Mouse (Mus musculus) liver, embryonic 12.5 days (tissue): ENCODE data around the gene Sun1. TPM values are rescaled to one million over a fixed set of nuclear protein-coding genes. Genes with fewer than 3 reads are reported as not detected.

ENCODE experiments used
- ATAC-seq: fragments of 200-750 bp; cut with Nextera tagmentation; 2 replicates; pipeline ENCODE4 v1.8.0; 2017; ENCODE audit warnings: moderate number of reproducible peaks, mild to moderate bottlenecking, moderate library complexity
- H3K27ac ChIP-seq: fragments of 300-500 bp; sonication (generic); 2 replicates; pipeline ENCODE4 v1.5.1; 2016; ENCODE audit warnings: mild to moderate bottlenecking
- H3K27me3 ChIP-seq: fragments of 300-500 bp; sonication (generic); replicated peaks from 2 replicates; pipeline ENCODE4 v1.6.1; 2016; ENCODE audit warnings: mild to moderate bottlenecking, moderate library complexity
- H3K36me3 ChIP-seq: fragments of 300-500 bp; sonication (generic); 2 replicates; pipeline ENCODE4 v1.6.1; 2016; ENCODE audit warnings: mild to moderate bottlenecking, moderate library complexity
- H3K4me1 ChIP-seq: fragments of 300-500 bp; sonication (generic); 2 replicates; pipeline ENCODE4 v1.6.1; 2016
- H3K4me2 ChIP-seq: fragments of 300-500 bp; sonication (generic); 2 replicates; pipeline ENCODE4 v1.6.1; 2016; ENCODE audit warnings: mild to moderate bottlenecking, moderate library complexity
- H3K4me3 ChIP-seq: fragments of 300-500 bp; sonication (generic); 2 replicates; pipeline ENCODE4 v1.5.1; 2016; ENCODE audit warnings: mild to moderate bottlenecking, moderate library complexity
- H3K9ac ChIP-seq: fragments of 300-500 bp; sonication (generic); 2 replicates; pipeline ENCODE4 v1.6.1; 2016; ENCODE audit warnings: mild to moderate bottlenecking, moderate library complexity
- H3K9me3 ChIP-seq: fragments of 300-500 bp; sonication (generic); replicated peaks from 2 replicates; pipeline ENCODE4 v1.6.1; 2016; ENCODE audit warnings: mild to moderate bottlenecking, moderate library complexity
- WGBS: fragments of 180-500 bp; shearing (Covaris S2); methylation state at CpG from one replicate; pipeline ENCODE4 v1.1.7; 2016; ENCODE audit not compliant: insufficient replicate concordance; 5-methylcytosine and 5-hydroxymethylcytosine counted together
- polyA plus RNA-seq: library from polyadenylated mRNA; unstranded; fragments of >200 nt; fragmentation: Nextera tagmentation; extraction: Ambion mirVana; gene quantifications from 2 replicates; pipeline ENCODE4 v1.2.1, GENCODE M21; 2016

The Sun1 gene
- polyA plus RNA-seq, 1 experiment from 2014 or later = 31.7 TPM

GRCm38 (mm10) chr5:139209685-139210026 is 9.2 kb downstream of the Sun1 start:
- no peak overlapping the region for H3K4me3 ChIP-seq
- peaks cover 62% of the 10 kb centered on the region for H3K4me1 ChIP-seq
- ATAC-seq = no peak
- H3K27ac ChIP-seq = no peak overlapping the region
- no peak overlapping the region for H3K9ac ChIP-seq
- no peaks in the 10 kb centered on the region for H3K27me3 ChIP-seq
- WGBS = 90% methylated on average over 7 of the region's 7 CpGs
- no peaks in the 10 kb centered on the region for H3K9me3 ChIP-seq
- H3K36me3 ChIP-seq = peaks cover 72% of the 10 kb centered on the region
- H3K4me2 ChIP-seq = no peak overlapping the region

GRCm38 (mm10) chr5:139211737-139212385 is 11.4 kb downstream of the Sun1 start:
- Histone ChIP-seq H3K4me1 (peaks cover 44% of the 10 kb centered on the region), H3K4me3 (no peak overlapping the region), H3K27ac (no peak overlapping the region), H3K9me3 (no peaks in the 10 kb centered on the region), H3K27me3 (no peaks in the 10 kb centered on the region), H3K4me2 (no peak overlapping the region), H3K36me3 (peaks cover 81% of the 10 kb centered on the region), H3K9ac (no peak overlapping the region)
- 93% methylated on average over 11 of the region's 11 CpGs for WGBS
- no peak for ATAC-seq

DNA sequence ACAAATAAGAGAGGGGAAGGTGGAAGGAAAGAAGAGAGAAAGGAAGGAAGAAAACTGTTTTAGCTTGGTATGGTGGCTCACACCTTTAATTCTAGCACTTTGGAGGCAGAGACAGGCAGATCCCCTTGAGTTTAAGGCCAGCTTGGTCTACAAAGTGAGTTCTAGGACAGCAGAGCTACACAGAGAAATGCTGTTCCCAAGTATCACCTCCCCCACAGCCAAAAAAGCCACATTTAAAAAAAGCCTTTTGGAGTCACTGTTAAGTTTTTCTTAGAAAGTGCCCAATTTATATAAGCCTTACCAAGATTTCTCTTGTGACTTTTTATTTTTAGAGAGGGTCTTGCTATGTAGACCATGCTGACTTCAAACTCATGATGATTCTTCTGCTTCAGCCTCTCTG is 13.9 kb downstream of the Sun1 start:
- Histone ChIP-seq H3K4me1 (peaks cover 22% of the 10 kb centered on the region), H3K4me3 (no peak overlapping the region), H3K9me3 (no peaks in the 10 kb centered on the region), H3K27ac (0 out of 2 replicates have a peak overlapping the region, but pooled peaks have one; percentile 41), H3K36me3 (peaks cover 72% of the 10 kb centered on the region), H3K9ac (no peak overlapping the region; the same call in 1 of the 2 replicates), H3K4me2 (no peak overlapping the region), H3K27me3 (no peaks in the 10 kb centered on the region)
- ATAC-seq = no peak

DNA sequence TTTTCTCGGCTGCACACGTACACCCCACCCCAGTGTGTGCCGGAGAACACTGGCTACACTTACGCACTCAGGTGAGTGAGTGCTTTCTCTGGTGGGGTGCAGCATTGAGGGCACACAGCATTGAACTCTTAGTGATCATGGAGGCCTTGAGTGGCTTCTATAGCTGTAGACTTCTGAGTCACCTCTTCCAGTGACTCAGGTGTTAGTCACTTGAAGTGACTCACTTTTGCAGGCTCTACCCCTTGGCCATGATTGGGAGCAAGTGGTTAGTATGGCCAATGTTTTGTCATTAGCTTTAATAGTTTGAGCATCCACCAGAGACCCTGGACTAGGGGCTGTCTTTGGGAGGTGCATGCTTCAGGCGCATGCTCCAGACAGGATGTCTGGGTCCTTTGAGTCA is 14.7 kb downstream of the Sun1 start:
- Histone ChIP-seq H3K27ac (no peak overlapping the region), H3K4me3 (no peak overlapping the region), H3K4me2 (no peak overlapping the region), H3K9ac (no peak overlapping the region), H3K27me3 (no peaks in the 10 kb centered on the region), H3K9me3 (no peaks in the 10 kb centered on the region), H3K4me1 (peaks cover 20% of the 10 kb centered on the region), H3K36me3 (peaks cover 70% of the 10 kb centered on the region)
- no peak for ATAC-seq
- WGBS = 93% methylated on average over 5 of the region's 5 CpGs

DNA sequence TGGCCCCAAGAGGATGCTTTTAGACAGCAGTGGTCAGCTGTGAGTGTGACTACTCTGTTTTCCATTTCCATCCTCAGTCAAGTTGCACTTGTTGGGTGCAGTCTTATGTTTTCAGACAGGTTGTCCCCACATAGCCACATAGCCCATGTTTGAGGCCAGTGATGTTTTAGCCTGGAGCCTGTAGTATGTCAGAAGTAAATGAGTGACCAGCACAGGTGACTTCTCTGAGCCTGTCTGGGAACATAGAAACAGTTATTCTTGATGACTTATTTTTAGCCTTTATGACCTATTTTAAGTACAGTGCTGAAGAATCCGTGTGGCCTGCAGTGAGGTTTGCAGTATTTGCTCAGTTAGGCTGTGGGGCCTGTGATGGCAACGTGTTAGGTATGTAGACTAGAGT is 15.7 kb downstream of the Sun1 start:
- 85% methylated on average over 2 of the region's 2 CpGs for WGBS

DNA sequence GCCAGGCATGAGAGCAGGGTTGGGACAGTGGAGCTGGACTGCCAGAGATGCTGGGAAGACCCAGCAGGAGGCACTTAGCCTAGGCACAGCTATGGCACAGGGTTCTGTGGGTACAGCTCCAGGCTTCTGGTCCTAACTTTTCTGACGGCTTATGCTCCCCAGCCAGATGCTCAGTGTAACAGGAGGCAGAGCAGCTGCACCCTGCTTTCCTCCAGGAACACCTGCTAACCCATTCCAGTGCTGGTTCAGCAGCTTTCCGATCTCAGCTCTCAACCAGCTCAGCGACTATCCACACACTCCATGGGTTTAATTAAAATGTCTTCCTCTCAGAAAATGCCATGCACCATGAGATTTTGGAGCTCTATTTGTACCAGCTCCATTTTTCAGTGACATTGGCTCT is 16.3 kb downstream of the Sun1 start:
- Histone ChIP-seq H3K9ac (0 out of 2 replicates have a peak overlapping the region, but pooled peaks have one; percentile 12), H3K9me3 (no peaks in the 10 kb centered on the region), H3K4me2 (no peak overlapping the region), H3K27ac (0 out of 2 replicates have a peak overlapping the region, but pooled peaks have one; percentile 12), H3K27me3 (no peaks in the 10 kb centered on the region), H3K36me3 (peaks cover 73% of the 10 kb centered on the region), H3K4me3 (no peak overlapping the region), H3K4me1 (peaks cover 26% of the 10 kb centered on the region)
- no peak for ATAC-seq
- WGBS = 74% methylated on average over 3 of the region's 3 CpGs

More for the DNA sequence above, 15.7 kb downstream of the Sun1 start:
- H3K4me2 ChIP-seq = no peak overlapping the region
- H3K9ac ChIP-seq = no peak overlapping the region
- no peak overlapping the region for H3K4me3 ChIP-seq
- H3K27ac ChIP-seq = no peak overlapping the region
- no peak for ATAC-seq
- no peaks in the 10 kb centered on the region for H3K9me3 ChIP-seq
- H3K27me3 ChIP-seq = no peaks in the 10 kb centered on the region
- H3K36me3 ChIP-seq = peaks cover 70% of the 10 kb centered on the region
- H3K4me1 ChIP-seq = peaks cover 26% of the 10 kb centered on the region

GRCm38 (mm10) chr5:139220006-139220515 is 19.6 kb downstream of the Sun1 start:
- Histone ChIP-seq H3K9ac (no peak overlapping the region), H3K27ac (peak overlapping the region; percentile 40; the same call in 1 of the 2 replicates), H3K4me2 (no peak overlapping the region), H3K4me1 (peaks cover 10% of the 10 kb centered on the region), H3K27me3 (no peaks in the 10 kb centered on the region), H3K4me3 (no peak overlapping the region), H3K9me3 (no peaks in the 10 kb centered on the region), H3K36me3 (peaks cover 79% of the 10 kb centered on the region)
- 87% methylated on average over 4 of the region's 4 CpGs for WGBS
- no peak for ATAC-seq

DNA sequence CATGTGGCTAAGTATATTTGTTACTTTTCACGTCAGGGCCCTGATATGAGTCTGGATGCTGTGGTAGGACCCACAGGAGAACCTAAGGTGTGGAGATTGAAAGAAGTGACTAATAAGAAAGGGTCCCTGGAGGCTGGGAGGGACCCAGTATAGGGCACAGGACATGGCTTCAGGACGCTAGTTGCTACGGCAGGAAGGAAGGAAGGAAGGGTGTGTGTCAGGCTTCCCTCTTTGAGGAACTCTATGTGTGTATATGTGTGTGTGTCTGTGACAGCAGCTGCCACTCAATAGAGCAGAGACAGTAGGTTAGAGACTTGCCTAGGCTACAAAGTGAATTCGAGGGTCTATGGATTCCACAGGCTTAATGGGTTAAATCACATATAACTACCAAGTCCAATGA is 20.2 kb downstream of the Sun1 start:
- Histone ChIP-seq H3K4me2 (no peak overlapping the region), H3K36me3 (peaks cover 79% of the 10 kb centered on the region), H3K4me3 (no peak overlapping the region), H3K9me3 (no peaks in the 10 kb centered on the region), H3K27ac (0 out of 2 replicates have a peak overlapping the region, but pooled peaks have one; percentile 40), H3K27me3 (no peaks in the 10 kb centered on the region), H3K4me1 (peaks cover 10% of the 10 kb centered on the region), H3K9ac (no peak overlapping the region)
- WGBS = 73% methylated on average over 4 of the region's 4 CpGs
- ATAC-seq = no peak

- H3K4me2 ChIP-seq = no peak overlapping the region
- H3K9me3 ChIP-seq = no peaks in the 10 kb centered on the region
- H3K9ac ChIP-seq = no peak overlapping the region
- H3K27me3 ChIP-seq = no peaks in the 10 kb centered on the region
- peaks cover 7% of the 10 kb centered on the region for H3K4me1 ChIP-seq
- no peak overlapping the region for H3K4me3 ChIP-seq
- peaks cover 87% of the 10 kb centered on the region for H3K36me3 ChIP-seq
- WGBS = 94% methylated on average over 10 of the region's 10 CpGs
- H3K27ac ChIP-seq = no peak overlapping the region
- no peak for ATAC-seq
These were observed 22.9 kb downstream of the Sun1 start for GRCm38 (mm10) chr5:139223331-139223730.

DNA sequence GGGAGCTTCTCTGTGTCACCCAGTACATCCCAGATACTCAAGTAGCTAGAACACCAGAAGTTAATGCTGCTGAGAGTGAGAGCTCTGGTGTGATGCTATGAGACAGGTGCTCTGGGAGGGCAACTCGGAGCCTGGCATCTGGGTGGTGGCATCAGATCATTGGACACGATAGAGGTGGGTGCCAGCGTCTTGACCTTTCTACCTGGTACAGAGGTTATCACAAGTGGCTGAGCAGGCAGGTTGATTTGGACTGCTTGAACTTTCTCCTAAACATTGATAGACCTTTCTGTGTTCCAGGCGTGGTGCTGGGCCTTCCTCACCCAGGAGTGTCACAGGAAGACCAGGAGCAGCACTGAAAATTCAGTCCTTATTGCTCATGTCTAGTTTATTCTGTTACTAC is 26.8 kb downstream of the Sun1 start:
- 90% methylated on average over 4 of the region's 4 CpGs for WGBS
- no peak overlapping the region for H3K9ac ChIP-seq
- H3K9me3 ChIP-seq = no peaks in the 10 kb centered on the region
- H3K4me3 ChIP-seq = no peak overlapping the region
- no peak overlapping the region for H3K27ac ChIP-seq
- peaks cover 13% of the 10 kb centered on the region for H3K4me1 ChIP-seq
- ATAC-seq = no peak
- H3K27me3 ChIP-seq = no peaks in the 10 kb centered on the region
- H3K36me3 ChIP-seq = peaks cover 99% of the 10 kb centered on the region
- no peak overlapping the region for H3K4me2 ChIP-seq

- Histone ChIP-seq H3K4me3 (no peak overlapping the region), H3K9ac (no peak overlapping the region), H3K36me3 (peaks cover 99% of the 10 kb centered on the region), H3K4me2 (no peak overlapping the region), H3K4me1 (peaks cover 16% of the 10 kb centered on the region), H3K27me3 (no peaks in the 10 kb centered on the region), H3K9me3 (no peaks in the 10 kb centered on the region), H3K27ac (no peak overlapping the region)
- no peak for ATAC-seq
- WGBS = 88% methylated on average over 2 of the region's 2 CpGs
These were observed 27.2 kb downstream of the Sun1 start for GRCm38 (mm10) chr5:139227645-139228044.

DNA sequence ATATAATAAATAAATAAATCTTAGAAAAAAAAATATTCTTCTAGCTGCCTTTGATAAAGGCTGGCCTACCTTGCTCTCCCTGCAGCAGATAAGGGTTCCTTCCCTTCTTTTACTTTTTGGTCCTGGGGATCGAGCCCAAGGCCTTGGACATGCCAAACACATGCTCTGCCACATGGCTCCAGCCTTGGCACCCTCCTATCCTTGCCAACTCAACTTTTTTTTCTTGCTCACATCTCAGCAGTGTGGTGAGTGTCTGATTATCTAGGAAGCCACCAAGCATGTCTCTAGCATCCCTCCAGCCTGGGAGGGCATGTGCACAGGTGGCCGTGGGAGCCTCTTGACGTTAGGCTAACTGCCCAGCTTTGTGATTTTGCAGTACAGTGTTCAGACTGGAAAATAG is 27.9 kb downstream of the Sun1 start:
- Histone ChIP-seq H3K4me3 (no peak overlapping the region), H3K9ac (no peak overlapping the region), H3K36me3 (peaks cover 99% of the 10 kb centered on the region), H3K9me3 (no peaks in the 10 kb centered on the region), H3K27me3 (no peaks in the 10 kb centered on the region), H3K27ac (no peak overlapping the region), H3K4me2 (no peak overlapping the region), H3K4me1 (peaks cover 16% of the 10 kb centered on the region)
- WGBS = 90% methylated on average over 3 of the region's 3 CpGs
- no peak for ATAC-seq

- Histone ChIP-seq H3K4me3 (no peak overlapping the region), H3K27me3 (no peaks in the 10 kb centered on the region), H3K9ac (no peak overlapping the region), H3K27ac (no peak overlapping the region), H3K4me1 (peaks cover 16% of the 10 kb centered on the region), H3K36me3 (peaks cover 99% of the 10 kb centered on the region), H3K4me2 (no peak overlapping the region), H3K9me3 (no peaks in the 10 kb centered on the region)
- no peak for ATAC-seq
- WGBS = 87% methylated on average over 3 of the region's 3 CpGs
These were observed 29.3 kb downstream of the Sun1 start for GRCm38 (mm10) chr5:139229716-139230115.
